Mouse (Mus musculus) heart, adult 2 months (tissue): Measurements from ENCODE around the gene Gcn1l1.

Experiments used
- CTCF ChIP-seq: fragments of 200-600 bp; IDR thresholded peaks from 2 replicates; pipeline ENCODE4 v1.8.1; 2022; ENCODE audit warnings: antibody characterized with exemption, mild to moderate bottlenecking, moderate library complexity
- EP300 ChIP-seq: fragments of 200-500 bp; IDR thresholded peaks from 2 replicates; pipeline ENCODE4 v1.6.1; 2011; ENCODE audit warnings: low read depth, low read length, control low read depth; ENCODE audit not compliant: insufficient read depth

DNA sequence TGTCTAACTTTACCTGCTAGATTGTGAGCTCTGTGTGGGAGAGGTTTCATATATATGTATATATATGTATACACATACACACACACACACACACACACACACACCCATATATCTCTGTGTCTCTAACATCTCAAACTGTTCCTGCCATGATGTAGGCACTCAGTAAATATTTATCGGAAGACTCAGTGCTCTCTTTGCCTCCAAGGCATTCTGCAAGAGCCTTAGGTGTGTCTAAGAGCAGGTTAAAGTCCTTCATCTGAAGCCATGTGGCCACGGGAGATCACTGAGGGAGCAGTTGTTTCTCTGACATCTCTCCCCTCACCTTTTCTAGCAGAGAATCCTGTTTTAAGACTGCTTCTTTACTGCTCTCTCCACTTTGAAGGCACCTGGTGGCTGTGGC, 26.5 kb downstream of the Gcn1l1 start:
- TF ChIP-seq CTCF (no peak), EP300 (no peak)
